Mouse (Mus musculus) 3T3-L1 (cell line): Measurements from ENCODE around the gene Hist1h3d.
A peak's percentile ranks its signal among the peaks of the same experiment; 100 is the strongest.
"Not testable (repeated sequence)": the region's sequence is repeated elsewhere in the genome, so short reads cannot be mapped to it uniquely, and the experiment has no call there.

ENCODE experiments used
- DNase-seq: peaks from one replicate; pipeline ENCODE4 v3.0.0-alpha.2; 2015; ENCODE audit warnings: low read depth, low spot score

Hist1h3d gene

GRCm38 (mm10) chr13:23564482-23564881, 11.1 kb upstream of the Hist1h3d start:
- DNase-seq = peak; percentile 63

GRCm38 (mm10) chr13:23570261-23571021, 5.1 kb upstream of the Hist1h3d start:
- DNase-seq = peak; percentile 61

- DNase-seq = peak; percentile 96
These were observed 4.5 kb upstream of the Hist1h3d start, which contains the start of the genes Hist1h2ae and Hist1h2bg for GRCm38 (mm10) chr13:23571022-23571503. Hist1h2ae (minus strand) TSS chr13:23571220. Hist1h2bg (plus strand) TSS chr13:23571396.

- peak; percentile 57 for DNase-seq
These were observed 3.9 kb upstream of the Hist1h3d start for GRCm38 (mm10) chr13:23571504-23572217.

DNA sequence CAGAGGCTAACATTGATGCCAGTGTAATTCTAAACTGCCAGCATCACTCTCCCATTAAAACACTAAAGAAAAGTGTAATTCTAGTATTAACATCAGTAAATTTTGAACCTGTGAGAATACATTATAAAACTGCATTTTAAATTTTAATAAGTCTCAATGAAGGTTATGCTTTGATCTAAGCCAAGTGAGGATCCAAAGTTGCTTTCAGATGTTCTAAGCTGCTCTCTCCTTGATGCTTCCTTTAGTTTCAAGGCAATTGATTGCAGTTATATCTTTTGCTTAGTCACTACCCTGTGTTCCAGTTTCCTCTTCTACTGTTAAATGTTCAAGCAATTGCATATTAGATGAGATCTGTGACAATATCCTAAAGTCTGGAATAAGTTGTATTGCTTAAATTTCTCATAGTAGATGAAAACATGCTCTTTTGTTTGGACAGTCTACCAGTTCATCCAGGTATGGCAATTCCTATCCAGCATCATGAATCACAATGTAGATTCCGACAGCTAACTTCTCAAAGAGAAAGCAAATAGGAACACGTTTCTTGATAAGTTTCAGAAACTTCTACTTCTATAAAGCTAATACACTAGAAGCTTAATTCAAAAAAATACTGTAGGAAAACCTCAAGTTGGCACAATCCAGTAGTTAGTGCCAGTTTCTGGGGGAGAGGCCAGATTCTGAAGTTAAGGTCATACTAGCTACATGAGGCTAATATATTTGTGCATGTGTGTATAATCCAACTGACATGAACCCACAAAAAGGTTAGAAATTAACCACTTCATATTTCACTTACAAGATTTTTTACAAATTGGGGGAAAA, 3.1 kb upstream of the Hist1h3d start:
- peak; percentile 57 for DNase-seq

GRCm38 (mm10) chr13:23573034-23573897, 2.3 kb upstream of the Hist1h3d start:
- DNase-seq = peak; percentile 26

GRCm38 (mm10) chr13:23573898-23574524, 1.6 kb upstream of the Hist1h3d start, which contains the start of the genes Hist1h2bf and Hist1h2ad:
Hist1h2bf (minus strand) TSS chr13:23574196.
Hist1h2ad (plus strand) TSS chr13:23574381.
- DNase-seq = peak; percentile 97

DNA sequence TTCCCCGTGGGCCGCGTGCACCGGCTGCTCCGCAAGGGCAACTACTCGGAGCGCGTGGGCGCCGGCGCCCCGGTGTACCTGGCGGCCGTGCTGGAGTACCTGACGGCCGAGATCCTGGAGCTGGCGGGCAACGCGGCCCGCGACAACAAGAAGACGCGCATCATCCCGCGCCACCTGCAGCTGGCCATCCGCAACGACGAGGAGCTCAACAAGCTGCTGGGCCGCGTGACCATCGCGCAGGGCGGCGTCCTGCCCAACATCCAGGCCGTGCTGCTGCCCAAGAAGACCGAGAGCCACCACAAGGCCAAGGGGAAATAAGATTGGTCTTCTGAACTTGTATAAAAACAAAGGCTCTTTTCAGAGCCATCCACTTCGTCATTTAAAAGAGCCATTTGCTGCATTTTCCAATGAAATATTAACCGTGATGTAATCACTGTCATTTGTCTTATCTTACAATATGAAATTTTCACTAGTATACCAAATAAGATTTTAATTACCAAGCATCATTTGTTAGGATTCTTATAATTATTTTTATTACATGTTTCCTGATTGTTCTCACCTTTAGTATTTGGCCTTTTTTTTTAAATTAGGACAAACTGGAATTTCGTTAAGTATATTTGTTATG, 905 bp upstream of the Hist1h3d start:
- DNase-seq = peak; percentile 20

- DNase-seq = not testable (repeated sequence)
These were observed 326 bp downstream of the Hist1h3d start for GRCm38 (mm10) chr13:23575864-23576313.

GRCm38 (mm10) chr13:23576351-23576881, 853 bp downstream of the Hist1h3d start:
- peak; percentile 67 for DNase-seq

DNA sequence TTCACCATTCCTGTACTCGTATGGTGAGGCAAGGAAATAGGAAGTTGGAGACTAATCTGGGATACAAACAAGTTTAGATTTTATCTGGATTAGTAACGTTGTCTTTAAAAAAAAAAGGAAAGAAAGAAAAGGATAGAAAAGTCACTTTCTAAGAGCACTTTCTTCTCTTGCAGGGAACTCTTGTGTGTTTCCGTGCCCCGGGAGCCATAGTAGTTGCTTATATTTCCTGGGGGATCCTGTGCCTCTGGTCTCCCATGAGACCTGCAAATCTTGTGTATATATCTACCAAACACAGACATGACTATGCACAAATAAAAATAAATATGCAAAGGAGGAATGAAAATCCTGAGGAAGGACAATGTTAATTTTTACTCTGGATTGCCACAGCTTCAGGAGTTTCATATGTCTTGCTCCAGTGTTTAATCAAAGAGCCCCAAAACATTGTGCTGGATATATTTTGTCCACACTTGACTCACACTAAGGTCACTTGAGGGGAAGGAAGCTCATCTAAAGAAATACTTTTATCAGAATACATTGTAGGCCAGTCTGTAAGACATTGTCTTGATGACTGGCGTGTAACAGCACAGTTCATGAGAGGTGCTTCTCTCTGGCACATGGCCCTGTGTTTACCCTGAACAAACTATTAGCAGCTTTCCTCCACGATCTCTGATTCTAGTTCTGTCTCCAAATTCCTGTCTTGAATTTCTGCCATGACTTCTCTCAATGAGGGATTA, 1.5 kb downstream of the Hist1h3d start:
- no peak for DNase-seq

- no peak for DNase-seq
These were observed 2.3 kb downstream of the Hist1h3d start for GRCm38 (mm10) chr13:23577835-23578234.

GRCm38 (mm10) chr13:23581408-23582218, 6.0 kb downstream of the Hist1h3d start, which contains the start of gene Hist1h4d:
Hist1h4d (plus strand) TSS chr13:23581598.
- peak; percentile 97 for DNase-seq

GRCm38 (mm10) chr13:23582219-23583056, 6.9 kb downstream of the Hist1h3d start:
- DNase-seq = peak; percentile 75

DNA sequence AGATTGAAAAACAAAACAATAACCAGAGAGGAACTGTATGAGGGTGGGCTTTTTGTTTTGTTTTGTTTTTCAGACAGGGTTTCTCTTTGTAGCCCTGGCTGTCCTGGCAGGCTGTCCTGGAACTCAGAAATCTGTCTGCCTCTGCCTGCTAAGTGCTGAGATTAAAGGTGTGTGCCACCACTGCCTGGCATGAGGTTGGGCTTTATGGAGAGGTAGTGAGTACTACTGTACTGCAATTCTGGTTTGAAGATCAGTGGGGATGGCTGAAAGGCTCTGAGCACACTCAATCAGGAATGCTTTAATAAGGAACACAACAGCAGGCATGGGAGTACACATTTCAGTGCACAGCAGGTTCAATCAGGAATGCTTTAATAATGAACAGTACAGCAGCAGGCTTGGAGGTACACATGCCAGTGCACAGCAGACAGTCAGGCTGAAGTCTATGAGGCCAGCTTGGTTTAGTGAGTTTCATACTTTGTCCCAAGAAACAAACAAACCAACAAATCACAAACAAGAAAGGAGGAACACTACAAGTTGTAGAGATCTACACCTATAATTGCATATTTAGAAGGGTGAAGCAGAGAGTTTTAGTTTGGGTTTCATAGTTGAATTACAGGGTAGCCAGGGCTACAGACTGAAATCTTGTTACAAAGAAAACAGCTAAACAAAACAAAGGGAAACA, 8.0 kb downstream of the Hist1h3d start:
- DNase-seq = peak; percentile 48

DNA sequence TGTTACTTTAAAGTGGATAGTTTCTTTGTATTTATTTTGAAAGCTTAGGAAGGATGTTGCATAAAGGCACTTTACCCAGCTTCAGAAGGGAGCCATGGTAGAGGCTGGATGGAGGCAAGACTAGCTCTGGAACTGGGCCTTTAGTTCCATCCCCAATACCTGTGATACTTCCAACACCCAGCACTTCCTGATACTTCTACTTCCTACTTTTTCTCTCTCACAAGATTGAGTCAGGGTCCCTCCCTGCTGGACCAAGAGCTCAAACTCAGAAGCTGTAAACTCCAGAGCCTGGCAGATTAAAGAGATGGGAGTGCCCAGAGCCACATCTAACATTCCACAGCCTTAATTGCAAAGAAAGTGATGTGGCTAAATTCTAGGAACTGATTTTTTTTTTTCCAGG, 8.8 kb downstream of the Hist1h3d start:
- DNase-seq = peak; percentile 75
